Mouse (Mus musculus): ENCODE data around the gene Gm18596. TPM values are rescaled to one million over a fixed set of nuclear protein-coding genes. Genes with fewer than 3 reads are reported as not detected.
"Not testable (repeated sequence)": the region's sequence is repeated elsewhere in the genome, so short reads cannot be mapped to it uniquely, and the experiment has no call there.

The Gm18596 gene
- total RNA-seq (2021): not detected
- long read RNA-seq, experiment 1: 0 reads
- long read RNA-seq, experiment 2: 0 reads

DNA sequence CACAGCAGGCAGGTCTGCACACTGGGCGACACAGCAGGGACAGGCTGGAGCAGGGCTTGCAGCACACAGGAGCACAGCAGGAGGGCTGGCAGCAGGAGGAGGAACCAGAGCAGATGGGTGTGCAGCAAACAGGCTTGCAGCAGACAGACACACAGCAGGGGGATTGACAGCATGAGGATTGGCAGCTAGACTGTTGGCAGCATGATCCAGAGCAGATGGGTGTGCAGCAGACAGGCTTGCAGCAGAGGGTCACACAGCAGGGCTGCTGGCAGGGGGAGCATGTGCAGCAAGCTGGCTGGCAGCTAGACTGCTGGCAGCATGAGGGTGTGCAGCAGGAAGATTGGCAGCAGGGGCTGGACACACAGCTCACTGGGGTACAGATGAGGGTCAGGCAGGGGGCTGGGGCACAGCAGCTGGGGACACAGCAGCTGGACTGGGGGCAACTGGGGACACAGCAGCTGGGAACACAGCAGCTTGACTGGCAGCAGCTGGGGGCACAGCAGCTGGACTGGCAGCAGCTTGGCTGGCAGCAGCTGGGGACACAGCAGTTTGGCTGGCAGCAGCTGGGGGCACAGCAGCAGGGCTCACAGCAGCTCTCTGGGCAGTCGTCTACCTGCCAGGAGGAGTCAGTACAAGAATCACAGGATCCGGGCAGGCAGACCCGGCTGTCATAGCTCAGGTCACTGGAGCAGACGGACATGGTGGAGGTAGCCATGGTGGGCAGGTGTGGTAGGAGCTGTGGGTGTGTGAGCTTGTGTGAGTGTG lies at the start of gene Gm18596:
Gene Gm18596, minus strand, starts transcription at position 715 of the 765 bp plus-strand sequence.
- not testable (repeated sequence) for DNase-seq (ENCODE audit: low spot score)

DNA sequence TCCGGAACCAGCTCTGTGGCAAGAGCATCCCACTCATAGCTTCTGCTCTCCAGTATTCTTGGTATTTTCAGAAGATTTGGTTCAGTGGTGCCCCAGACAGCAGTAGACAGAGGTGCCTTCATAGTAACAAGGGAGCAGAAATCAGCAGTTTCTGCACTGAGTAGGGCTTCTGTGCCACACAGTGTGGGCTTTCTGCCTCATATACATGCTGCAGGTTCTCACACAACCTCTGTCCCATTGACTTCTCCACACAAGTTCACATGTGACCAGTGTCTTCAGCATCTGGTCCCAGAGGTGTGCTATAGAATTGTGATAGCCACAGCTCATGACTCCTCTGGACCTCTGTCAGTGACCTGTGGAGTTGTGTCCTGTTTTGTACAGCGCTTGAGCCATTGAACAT lies 46.2 kb upstream of the Gm18596 start:
- no peak for DNase-seq (ENCODE audit: low spot score)

DNA sequence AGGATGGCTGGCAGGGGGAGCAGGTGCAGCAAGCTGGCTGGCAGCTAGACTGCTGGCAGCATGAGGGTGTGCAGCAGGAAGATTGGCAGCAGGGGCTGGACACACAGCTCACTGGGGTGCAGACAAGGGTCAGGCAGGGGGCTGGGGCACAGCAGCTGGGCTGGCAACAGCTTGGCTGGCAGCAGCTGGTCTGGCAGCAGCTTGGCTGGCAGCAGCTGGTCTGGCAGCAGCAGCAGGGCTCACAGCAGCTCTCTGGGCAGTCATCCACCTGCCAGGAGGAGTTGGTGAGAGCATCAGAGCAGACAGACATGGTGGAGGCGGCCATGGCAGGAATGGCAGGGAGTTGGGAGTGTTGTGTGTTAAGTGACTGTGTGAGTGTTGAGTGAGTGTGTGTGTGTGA lies 45.4 kb upstream of the Gm18596 start, which contains the start of gene Gm7137:
Gene Gm7137, minus strand, starts transcription at position 325 of the 400 bp plus-strand sequence.
- DNase-seq (ENCODE audit: low spot score): not testable (repeated sequence)

DNA sequence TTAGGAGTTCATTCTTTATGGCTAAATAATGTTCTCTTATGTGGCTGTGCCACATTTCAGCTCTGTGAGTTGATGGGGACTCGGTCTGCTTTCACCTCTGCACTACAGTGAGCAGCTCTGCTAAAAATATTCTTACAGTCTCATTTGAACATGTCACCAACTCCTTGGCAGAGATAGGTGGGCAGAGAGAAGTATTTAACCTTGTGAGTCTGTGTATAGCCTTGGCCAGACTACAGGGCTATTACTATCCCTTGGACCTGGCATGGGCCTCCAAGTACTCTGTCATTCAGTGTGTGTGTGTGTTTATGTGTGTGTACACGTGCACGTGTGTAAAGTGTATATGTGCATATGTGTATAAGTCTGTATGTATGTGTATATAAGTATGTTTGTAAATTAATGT lies 41.0 kb upstream of the Gm18596 start:
- not testable (repeated sequence) for DNase-seq (ENCODE audit: low spot score)

DNA sequence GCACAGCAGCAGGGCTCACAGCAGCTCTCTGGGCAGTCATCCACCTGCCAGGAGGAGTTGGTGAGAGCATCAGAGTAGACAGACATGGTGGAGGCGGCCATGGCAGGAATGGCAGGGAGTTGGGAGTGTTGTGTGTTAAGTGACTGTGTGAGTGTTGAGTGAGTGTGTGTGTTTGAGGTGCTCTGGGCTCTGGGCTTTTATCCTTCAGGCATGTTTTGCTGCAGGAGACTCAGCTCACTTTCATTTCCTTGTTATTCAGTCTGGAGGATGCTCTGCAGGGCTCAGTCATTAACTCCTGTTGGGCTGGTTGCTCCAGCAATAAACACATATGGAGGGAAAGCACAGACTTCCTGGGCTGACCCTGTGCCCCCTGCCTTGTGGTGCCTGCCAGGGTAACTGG lies 40.0 kb upstream of the Gm18596 start, which contains the start of gene Gm3250:
Gene Gm3250, minus strand, starts transcription at position 101 of the 400 bp plus-strand sequence.
- not testable (repeated sequence) for DNase-seq (ENCODE audit: low spot score)

DNA sequence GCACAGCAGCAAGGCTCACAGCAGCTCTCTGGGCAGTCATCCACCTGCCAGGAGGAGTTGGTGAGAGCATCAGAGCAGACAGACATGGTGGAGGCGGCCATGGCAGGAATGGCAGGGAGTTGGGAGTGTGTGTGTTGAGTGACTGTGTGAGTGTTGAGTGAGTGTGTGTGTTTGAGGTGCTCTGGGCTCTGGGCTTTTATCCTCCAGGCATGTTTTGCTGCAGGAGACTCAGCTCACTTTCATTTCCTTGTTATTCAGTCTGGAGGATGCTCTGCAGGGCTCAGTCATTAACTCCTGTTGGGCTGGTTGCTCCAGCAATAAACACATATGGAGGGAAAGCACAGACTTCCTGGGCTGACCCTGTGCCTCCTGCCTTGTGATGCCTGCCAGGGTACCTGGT lies 34.4 kb upstream of the Gm18596 start, which contains the start of gene Gm7138:
Gene Gm7138, minus strand, starts transcription at position 101 of the 400 bp plus-strand sequence.
- DNase-seq (ENCODE audit: low spot score): not testable (repeated sequence)

DNA sequence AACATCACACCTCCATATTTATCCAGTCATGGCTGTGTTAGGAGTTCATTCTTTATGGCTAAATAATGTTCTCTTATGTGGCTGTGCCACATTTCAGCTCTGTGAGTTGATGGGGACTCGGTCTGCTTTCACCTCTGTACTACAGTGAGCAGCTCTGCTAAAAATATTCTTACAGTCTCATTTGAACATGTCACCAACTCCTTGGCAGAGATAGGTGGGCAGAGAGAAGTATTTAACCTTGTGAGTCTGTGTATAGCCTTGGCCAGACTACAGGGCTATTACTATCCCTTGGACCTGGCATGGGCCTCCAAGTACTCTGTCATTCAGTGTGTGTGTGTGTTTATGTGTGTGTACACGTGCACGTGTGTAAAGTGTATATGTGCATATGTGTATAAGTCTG lies 29.7 kb upstream of the Gm18596 start:
- not testable (repeated sequence) for DNase-seq (ENCODE audit: low spot score)

DNA sequence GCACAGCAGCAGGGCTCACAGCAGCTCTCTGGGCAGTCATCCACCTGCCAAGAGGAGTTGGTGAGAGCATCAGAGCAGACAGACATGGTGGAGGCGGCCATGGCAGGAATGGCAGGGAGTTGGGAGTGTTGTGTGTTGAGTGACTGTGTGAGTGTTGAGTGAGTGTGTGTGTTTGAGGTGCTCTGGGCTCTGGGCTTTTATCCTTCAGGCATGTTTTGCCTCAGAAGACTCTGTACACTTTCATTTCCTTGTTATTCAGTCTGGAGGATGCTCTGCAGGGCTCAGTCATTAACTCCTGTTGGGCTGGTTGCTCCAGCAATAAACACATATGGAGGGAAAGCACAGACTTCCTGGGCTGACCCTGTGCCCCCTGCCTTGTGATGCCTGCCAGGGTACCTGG lies 28.8 kb upstream of the Gm18596 start, which contains the start of gene Gm3238:
Gene Gm3238, minus strand, starts transcription at position 101 of the 400 bp plus-strand sequence.
- not testable (repeated sequence) for DNase-seq (ENCODE audit: low spot score)

DNA sequence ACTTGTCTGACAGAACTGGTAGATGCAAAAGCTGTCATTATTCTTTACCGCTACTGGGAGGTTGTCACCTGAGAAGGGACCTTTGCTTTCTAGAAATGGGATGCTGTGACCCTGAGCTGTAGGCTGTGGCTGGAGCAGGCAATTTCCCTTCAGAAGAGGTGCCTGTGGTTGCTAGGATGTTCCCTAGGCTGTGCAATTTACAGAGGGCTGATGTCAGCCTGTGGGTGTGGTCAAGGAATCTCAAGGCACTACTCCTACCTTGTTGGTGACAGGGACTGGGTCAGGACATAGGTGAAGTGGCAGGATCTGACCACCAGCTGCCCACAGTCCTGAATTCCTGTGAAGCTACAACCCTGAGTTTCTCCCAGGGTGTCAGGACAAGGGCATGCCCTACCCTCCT lies 27.3 kb upstream of the Gm18596 start:
- DNase-seq (ENCODE audit: low spot score): no peak

DNA sequence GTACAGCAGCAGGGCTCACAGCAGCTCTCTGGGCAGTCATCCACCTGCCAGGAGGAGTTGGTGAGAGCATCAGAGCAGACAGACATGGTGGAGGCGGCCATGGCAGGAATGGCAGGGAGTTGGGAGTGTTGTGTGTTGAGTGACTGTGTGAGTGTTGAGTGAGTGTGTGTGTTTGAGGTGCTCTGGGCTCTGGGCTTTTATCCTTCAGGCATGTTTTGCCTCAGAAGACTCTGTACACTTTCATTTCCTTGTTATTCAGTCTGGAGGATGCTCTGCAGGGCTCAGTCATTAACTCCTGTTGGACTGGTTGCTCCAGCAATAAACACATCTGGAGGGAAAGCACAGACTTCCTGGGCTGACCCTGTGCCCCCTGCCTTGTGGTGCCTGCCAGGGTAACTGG lies 17.1 kb upstream of the Gm18596 start, which contains the start of gene Gm3233:
Gene Gm3233, minus strand, starts transcription at position 101 of the 400 bp plus-strand sequence.
- DNase-seq (ENCODE audit: low spot score): not testable (repeated sequence)

DNA sequence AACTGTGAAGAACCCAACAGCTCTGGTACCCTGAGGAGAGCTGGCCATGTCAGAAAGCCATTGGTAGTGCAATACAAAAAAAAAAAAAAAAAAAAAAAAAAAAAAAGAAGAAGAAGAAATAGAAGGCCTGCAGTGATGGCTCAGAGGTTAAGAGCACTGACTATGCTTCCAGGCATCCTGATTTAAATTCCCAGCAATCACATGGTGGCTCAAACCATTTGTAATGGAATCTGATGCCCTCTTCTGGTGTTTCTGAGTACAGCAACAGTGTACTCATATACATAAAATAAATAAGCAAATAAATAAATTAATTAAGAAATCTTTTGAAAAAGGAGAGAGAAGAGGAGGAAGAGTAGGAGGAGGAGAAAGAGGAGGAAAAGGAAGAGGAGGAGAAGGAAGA lies 11.0 kb upstream of the Gm18596 start:
- no peak for DNase-seq (ENCODE audit: low spot score)

DNA sequence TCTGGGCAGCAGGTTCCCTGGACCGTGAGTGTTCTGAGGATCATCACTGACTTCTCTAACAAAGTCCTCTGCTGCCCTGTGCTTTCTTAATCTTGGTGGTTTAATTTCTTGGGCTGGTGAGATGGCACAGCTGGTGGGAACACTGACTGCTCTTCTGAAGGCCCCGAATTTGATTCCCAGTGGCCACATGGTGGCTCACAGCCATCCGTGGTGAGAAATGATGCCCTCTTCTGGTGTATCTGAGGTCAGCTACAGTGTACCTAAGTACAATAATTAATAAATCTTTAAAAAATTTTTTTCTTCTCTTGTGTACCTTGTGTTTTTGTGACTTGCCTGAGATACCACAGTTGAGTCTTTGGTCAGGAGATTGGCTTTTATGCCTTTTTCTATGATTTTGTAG lies 9.9 kb upstream of the Gm18596 start:
- DNase-seq (ENCODE audit: low spot score): not testable (repeated sequence)

DNA sequence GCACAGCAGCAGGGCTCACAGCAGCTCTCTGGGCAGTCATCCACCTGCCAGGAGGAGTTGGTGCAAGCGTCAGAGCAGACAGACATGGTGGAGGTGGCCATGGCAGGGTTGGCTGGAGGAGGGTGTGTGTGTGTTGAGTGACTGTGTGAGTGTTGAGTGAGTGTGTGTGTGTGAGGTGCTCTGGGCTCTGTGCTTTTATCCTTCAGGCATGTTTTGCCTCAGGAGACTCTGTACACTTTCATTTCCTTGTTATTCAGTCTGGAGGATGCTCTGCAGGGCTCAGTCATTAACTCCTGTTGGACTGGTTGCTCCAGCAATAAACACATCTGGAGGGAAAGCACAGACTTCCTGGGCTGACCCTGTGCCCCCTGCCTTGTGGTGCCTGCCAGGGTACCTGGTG lies 8.8 kb upstream of the Gm18596 start, which contains the start of gene Gm9736:
Gene Gm9736, minus strand, starts transcription at position 101 of the 400 bp plus-strand sequence.
- DNase-seq (ENCODE audit: low spot score): not testable (repeated sequence)

DNA sequence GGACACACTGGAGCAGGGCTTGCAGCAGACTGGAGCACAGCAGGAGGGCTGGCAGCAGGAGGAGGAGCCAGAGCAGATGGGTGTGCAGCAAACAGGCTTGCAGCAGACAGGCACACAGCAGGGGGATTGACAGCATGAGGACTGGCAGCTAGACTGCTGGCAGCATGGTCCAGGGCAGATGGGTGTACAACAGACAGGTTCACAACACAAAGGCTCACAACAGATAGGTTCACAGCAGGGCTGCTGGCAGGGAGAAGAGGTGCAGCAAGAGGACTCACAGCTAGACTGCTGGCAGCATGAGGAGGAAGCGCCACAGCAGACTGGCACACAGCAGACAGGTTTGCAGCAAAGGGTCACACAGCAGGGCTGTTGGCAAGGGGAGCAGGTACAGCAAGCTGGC lies 8.2 kb upstream of the Gm18596 start:
- not testable (repeated sequence) for DNase-seq (ENCODE audit: low spot score)

DNA sequence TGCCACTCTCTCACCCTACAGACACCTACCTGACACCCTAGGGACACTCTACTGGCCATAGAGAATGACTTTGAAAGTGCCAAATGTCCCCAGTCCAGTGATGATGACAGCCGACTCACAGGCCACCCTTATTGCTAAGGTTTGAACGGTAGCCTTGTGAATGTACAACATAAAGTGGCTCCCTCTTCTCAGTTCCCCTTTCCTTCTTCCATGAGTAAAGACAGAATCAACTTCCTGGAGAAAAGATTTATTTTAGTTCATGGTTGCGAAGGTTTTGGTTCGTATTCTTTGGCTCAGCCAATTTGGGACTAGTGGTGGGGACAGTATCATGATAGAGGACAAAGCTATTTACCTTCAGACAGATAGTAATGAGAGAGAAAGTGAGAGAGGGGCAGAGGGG lies 3.5 kb downstream of the Gm18596 start:
- no peak for DNase-seq (ENCODE audit: low spot score)

DNA sequence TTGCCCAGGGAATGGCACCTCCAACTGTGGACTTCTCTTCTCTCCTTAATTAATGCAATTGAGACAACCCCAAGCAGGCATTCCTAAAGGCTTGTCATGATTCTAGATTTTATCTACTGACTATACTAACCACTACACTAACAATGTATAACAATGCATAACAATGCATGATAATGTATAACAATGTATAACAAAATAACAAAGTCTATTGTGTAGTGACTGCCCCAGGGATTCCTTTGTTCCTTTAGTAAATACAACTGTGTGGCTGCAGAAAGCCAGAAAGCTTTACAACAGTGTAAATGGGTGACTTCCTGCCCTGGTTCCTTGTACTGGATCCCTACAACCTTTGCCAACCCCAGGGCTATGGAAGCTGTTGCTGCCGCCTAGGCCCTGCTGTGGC lies 6.5 kb downstream of the Gm18596 start:
- DNase-seq (ENCODE audit: low spot score): no peak

DNA sequence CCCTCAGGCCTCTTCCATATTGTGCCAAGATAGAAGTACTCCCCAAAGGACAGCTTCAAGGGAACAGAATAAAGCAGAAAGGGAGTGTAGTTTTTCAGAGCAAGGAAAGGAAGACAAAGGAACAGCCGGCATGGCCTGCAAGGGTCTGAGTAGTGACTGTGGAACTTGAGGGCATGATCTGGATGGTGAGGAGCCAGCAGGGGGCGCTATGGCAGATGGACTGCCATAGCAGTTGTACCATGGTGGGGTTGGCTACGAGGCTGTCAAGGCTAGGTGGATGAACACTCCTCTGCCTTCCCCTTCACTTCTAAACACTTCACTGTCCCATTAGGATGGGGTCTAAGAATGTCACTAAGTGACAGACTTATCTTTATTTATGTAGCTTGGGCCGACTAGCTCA lies 13.2 kb downstream of the Gm18596 start:
- no peak for DNase-seq (ENCODE audit: low spot score)

DNA sequence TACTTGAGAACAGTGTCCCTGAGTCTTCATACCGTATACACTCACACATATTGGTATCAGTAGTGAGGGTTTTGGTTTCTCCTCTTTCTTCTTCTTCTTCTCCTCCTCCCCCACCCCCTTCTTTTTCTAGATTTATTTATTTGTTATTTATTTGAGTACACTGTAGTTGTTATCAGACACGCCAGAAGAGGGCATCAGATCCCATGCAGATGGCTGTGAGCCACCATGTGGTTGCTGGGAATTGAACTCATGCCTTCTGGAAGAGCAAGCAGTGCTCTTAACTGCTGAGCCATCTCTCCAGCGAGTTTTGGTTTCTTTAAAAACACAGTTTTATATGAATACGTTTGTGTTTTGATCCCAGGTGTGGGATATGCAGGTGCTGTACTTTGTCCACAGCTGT lies 14.2 kb downstream of the Gm18596 start:
- no peak for DNase-seq (ENCODE audit: low spot score)

DNA sequence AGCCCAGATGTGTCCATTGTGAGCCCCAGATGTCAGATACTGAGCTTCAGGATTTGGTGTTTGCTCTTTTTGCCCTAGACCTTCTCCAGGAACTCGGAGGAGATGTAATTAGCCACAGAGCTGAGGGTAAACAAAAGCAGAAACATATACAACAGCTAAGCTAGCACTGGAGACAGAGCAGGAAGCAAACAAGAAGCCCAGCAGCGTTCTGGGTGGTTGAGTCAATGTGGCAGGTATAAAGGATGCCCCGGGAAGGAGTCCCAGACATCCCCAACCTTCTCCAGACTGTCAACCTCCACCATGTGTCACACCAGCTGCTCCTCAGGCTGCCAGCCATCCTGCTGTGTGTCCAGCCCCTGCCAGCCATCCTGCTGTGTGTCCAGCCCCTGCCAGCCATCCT lies 16.3 kb downstream of the Gm18596 start, which contains the start of gene Gm10100:
Gene Gm10100, plus strand, starts transcription at position 301 of the 400 bp plus-strand sequence.
- no peak for DNase-seq (ENCODE audit: low spot score)

DNA sequence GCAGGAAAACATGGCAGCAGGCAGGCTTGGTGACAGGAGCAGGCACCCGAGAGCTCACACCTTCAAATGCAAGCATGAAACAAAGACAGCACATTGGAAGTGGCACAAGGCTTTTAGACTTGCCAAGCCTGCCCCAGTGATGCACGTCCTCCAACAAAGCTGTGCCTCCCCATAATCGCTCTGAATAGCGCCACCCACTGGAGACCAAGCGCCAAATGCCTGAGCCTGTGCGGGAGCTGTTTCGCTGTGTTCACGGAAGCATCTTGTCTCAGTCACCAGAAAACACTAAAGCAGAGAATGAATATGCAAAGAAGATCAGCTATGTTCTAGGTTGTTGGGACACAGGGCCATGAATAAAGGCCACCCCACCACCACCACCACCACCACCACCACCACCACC lies 17.6 kb downstream of the Gm18596 start:
- DNase-seq (ENCODE audit: low spot score): no peak

DNA sequence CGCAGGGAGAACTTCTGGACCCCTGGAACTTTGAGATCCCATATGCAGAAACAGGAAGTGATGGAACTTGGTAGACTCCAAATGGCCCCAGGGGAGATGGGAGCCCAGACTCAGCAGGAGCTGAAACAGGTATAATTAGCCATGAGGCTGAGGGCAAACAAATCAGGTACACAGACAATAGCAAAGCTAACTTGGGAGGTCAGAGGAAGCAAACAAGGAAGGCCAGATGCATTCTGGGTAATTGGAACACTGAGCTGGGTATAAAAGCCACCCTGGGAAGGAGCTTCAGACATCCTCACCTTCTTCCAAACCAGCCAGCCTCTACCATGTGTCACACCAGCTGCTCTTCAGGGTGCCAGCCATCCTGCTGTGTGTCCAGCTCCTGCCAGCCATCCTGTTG lies 22.1 kb downstream of the Gm18596 start, which contains the start of gene Krtap12-1:
Gene Krtap12-1, plus strand, starts transcription at position 301 of the 400 bp plus-strand sequence.
- not testable (repeated sequence) for DNase-seq (ENCODE audit: low spot score)

DNA sequence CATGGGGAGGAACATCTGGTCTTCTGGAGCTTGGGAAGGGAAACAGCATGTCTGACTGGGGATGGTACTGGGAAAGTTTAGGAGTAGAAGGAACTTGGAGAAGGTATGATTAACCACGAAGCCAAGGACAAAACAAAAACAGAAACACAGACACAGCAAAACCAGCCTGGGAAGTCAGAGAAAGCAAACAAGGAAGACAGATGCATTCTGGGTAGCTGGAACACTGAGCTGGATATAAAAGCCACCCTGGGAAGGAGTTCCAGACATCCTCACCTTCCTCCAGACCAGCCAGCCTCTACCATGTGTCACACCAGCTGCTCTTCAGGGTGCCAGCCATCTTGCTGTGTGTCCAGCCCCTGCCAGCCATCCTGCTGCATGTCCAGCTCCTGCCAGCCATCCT lies 26.9 kb downstream of the Gm18596 start, which contains the start of gene Gm10142:
Gene Gm10142, plus strand, starts transcription at position 301 of the 400 bp plus-strand sequence.
- no peak for DNase-seq (ENCODE audit: low spot score)

All from gastrocnemius, adult 18-20 months (tissue).